Mouse (Mus musculus) limb, embryonic 15.5 days (tissue): Measurements from ENCODE around the gene Gm17581. TPM values are rescaled to one million over a fixed set of nuclear protein-coding genes. Genes with fewer than 3 reads are reported as not detected.

Experiments used
- ATAC-seq: fragments of 200-750 bp; cut with Nextera tagmentation; 2 replicates; pipeline ENCODE4 v1.8.0; 2017; ENCODE audit warnings: low read depth, moderate TSS enrichment; ENCODE audit not compliant: insufficient number of reproducible peaks, low FRiP score, low TSS enrichment
- H3K27ac ChIP-seq: fragments of 300-500 bp; sonication (generic); 2 replicates; pipeline ENCODE4 v1.5.1; 2015; ENCODE audit warnings: moderate library complexity, mild to moderate bottlenecking, inconsistent platforms
- H3K27me3 ChIP-seq: fragments of 300-500 bp; sonication (generic); 2 replicates; pipeline ENCODE4 v1.6.1; 2015; ENCODE audit warnings: inconsistent platforms
- H3K36me3 ChIP-seq: fragments of 300-500 bp; sonication (generic); 2 replicates; pipeline ENCODE4 v1.6.1; 2015; ENCODE audit warnings: inconsistent platforms
- H3K4me1 ChIP-seq: fragments of 300-500 bp; sonication (generic); 2 replicates; pipeline ENCODE4 v1.6.1; 2015; ENCODE audit warnings: inconsistent platforms
- H3K4me2 ChIP-seq: fragments of 300-500 bp; sonication (generic); 2 replicates; pipeline ENCODE4 v1.6.1; 2015; ENCODE audit warnings: mild to moderate bottlenecking, inconsistent platforms
- H3K4me3 ChIP-seq: fragments of 300-500 bp; sonication (generic); 2 replicates; pipeline ENCODE4 v1.5.1; 2015; ENCODE audit warnings: mild to moderate bottlenecking, inconsistent platforms
- H3K9ac ChIP-seq: fragments of 300-500 bp; sonication (generic); 2 replicates; pipeline ENCODE4 v1.6.1; 2015; ENCODE audit warnings: inconsistent platforms
- H3K9me3 ChIP-seq: fragments of 300-500 bp; sonication (generic); 2 replicates; pipeline ENCODE4 v1.6.1; 2016; ENCODE audit warnings: inconsistent platforms
- WGBS: fragments of 180-500 bp; shearing (Covaris S2); methylation state at CpG from one replicate; pipeline ENCODE4 v1.1.7; 2015; 5-methylcytosine and 5-hydroxymethylcytosine counted together
- polyA plus RNA-seq: library from polyadenylated mRNA; unstranded; fragments of >200 nt; fragmentation: Nextera tagmentation; extraction: Ambion mirVana; gene quantifications from 2 replicates; pipeline ENCODE4 v1.2.1, GENCODE M21; 2015

Gene Gm17581
- polyA plus RNA-seq, 1 experiment from 2014 or later: not detected

DNA sequence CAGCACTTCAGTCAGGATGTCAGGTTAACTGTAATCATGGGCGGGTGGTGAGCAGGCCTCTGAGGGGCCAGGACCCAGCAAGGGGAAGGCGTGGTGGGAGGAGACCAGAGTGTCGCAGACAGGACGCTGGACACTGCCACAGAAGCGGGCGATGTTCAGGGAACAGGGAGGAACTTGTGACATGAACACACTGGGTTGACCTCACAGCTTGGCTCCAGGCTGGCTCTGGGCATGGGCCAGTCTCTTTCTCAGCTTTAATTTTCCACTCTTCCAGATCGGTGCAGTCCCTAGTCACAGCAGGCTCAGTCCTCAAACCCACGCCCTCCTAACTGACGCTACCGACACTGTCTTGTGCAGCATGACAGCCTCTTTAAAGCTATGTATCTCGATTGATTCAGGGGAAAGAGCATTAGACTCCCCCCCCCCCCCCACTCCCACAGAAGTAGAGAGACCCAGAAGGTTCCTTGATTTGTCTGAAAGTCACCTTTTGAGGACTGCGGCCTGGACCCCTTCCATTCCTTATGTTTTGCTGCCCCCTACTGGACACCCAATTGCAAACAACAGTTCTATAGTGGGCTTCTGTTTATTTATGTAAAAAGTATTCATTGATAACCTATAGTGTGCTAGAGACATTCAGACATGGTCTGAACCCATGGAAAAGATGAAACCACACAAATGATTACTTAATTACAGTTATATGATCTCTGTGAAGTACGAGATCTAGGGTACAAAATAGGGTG is 29.2 kb upstream of the Gm17581 start:
- no peak overlapping the region for H3K4me2 ChIP-seq
- WGBS: 54% methylated on average over 13 of the region's 13 CpGs

DNA sequence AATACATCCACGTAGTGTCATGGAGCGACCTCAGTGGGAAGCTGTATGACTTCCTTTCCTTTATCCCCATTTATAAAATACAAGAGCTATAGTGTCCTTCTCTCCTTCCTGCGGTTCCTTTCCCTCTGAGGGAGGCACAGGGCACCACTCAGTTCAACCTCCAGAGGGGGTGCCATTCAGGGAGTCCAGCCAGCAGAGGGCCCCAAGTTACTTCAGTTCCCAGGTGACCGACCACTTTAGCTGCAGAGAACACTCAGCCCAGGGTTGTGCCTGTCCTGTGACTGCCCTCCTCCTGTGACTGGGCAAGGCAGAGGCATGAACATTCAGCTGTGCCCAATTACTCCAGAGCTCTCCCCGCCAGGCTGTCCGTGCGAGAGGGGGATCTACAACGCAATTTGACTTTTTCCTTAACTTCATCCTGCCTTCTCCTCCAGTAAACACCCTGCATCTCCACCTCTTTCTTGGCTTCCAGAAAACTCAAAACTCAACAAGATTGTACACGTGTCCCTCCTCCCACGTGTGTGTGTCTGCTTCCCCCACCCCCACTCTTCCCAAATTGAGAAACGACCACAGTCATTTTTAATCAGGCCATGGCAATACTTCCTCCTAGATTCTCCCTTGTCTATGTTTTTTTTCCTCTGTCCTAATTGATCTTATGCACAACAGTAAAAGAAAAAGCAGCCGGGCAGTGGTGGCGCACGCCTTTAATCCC is 21.3 kb upstream of the Gm17581 start:
- 48% methylated on average over 14 of the region's 14 CpGs for WGBS
- Histone ChIP-seq H3K27ac (no peak overlapping the region), H3K36me3 (no peaks in the 10 kb centered on the region), H3K27me3 (no peaks in the 10 kb centered on the region; the same call in 1 of the 2 replicates), H3K4me2 (no peak overlapping the region), H3K4me3 (no peak overlapping the region), H3K9ac (no peak overlapping the region), H3K4me1 (no peaks in the 10 kb centered on the region), H3K9me3 (no peaks in the 10 kb centered on the region)
- ATAC-seq: no peak

More for the DNA sequence above, 29.2 kb upstream of the Gm17581 start:
- Histone ChIP-seq H3K36me3 (no peaks in the 10 kb centered on the region), H3K9ac (no peak overlapping the region), H3K27me3 (no peaks in the 10 kb centered on the region; the same call in 1 of the 2 replicates), H3K4me1 (0 out of 2 replicates have a peak, but pooled peaks cover 2% of the 10 kb centered on the region), H3K9me3 (no peaks in the 10 kb centered on the region), H3K4me3 (no peak overlapping the region), H3K27ac (no peak overlapping the region)
- ATAC-seq: peak; percentile 52; the same call in 1 of the 2 replicates

GRCm38 (mm10) chr2:155755746-155756145 is 20.1 kb upstream of the Gm17581 start:
- WGBS: 8% methylated on average over 1 of the region's 1 CpGs

DNA sequence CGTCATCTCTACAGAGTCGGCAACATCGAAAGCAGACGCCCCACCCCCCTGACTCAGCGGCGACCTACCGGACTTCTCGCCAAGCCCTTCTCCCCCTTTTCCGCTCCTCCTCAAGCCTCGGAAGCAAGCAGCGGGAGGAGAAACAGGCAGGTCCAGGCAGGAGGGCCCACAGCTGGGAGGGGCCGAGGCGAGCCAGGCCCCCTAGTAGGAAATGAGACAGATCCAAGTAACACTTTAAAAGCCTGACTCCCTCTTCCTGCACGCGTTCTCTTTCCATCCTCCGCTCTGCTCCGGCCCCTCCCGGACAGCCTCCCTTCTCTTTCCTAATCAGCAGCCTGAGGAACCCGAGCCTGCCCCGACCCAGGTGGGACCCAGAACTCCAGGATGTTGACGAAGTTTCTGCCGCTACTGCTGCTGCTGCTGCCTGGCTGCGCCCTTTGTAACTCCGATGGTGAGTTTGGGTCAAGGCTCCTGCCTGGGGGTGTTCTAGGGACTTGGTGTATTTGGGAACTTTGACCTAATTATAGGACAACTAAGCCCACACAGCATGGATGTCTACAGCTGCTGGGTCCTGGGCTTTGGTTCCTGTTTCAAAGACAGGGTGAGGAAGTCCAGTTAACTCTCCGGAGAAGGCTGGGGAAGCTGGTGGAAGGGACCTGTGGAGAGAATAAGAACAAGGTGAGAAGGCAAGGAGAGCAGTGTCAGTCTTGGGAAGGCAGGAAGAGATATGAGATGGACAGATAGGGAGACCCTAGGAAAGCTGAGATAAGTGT is 15.5 kb upstream of the Gm17581 start, which contains the start of gene Procr:
Gene Procr (plus strand): TSS at position 104 of the 773 bp plus-strand sequence.
- Histone ChIP-seq H3K4me1 (peaks cover 5% of the 10 kb centered on the region), H3K9ac (peak within 1 kb of the TSS; percentile 40; the same call in 1 of the 2 replicates), H3K27me3 (peaks cover 3% of the 10 kb centered on the region; the same call in 1 of the 2 replicates), H3K9me3 (no peaks in the 10 kb centered on the region), H3K4me2 (peak within 1 kb of the TSS; percentile 68), H3K4me3 (peak within 1 kb of the TSS; percentile 41), H3K27ac (no peak within 1 kb of the TSS), H3K36me3 (no peaks in the 10 kb centered on the region)
- ATAC-seq: peak; percentile 75; the same call in 1 of the 2 replicates
- WGBS: 2% methylated on average over 25 of the region's 25 CpGs

More at GRCm38 (mm10) chr2:155755746-155756145, 20.1 kb upstream of the Gm17581 start:
- peaks cover 3% of the 10 kb centered on the region; the same call in 1 of the 2 replicates for H3K27me3 ChIP-seq
- no peak overlapping the region for H3K4me2 ChIP-seq
- H3K4me3 ChIP-seq: no peak overlapping the region
- peaks cover 5% of the 10 kb centered on the region for H3K4me1 ChIP-seq
- no peak for ATAC-seq
- H3K27ac ChIP-seq: no peak overlapping the region
- H3K9ac ChIP-seq: no peak overlapping the region
- no peaks in the 10 kb centered on the region for H3K36me3 ChIP-seq
- H3K9me3 ChIP-seq: no peaks in the 10 kb centered on the region

GRCm38 (mm10) chr2:155749394-155749793 is 13.7 kb upstream of the Gm17581 start:
- Histone ChIP-seq H3K4me2 (no peak overlapping the region), H3K27ac (no peak overlapping the region), H3K4me3 (no peak overlapping the region), H3K4me1 (peaks cover 5% of the 10 kb centered on the region), H3K36me3 (no peaks in the 10 kb centered on the region), H3K27me3 (peaks cover 3% of the 10 kb centered on the region; the same call in 1 of the 2 replicates), H3K9ac (no peak overlapping the region), H3K9me3 (no peaks in the 10 kb centered on the region)
- 88% methylated on average over 4 of the region's 4 CpGs for WGBS
- no peak for ATAC-seq

- H3K27me3 ChIP-seq: no peaks in the 10 kb centered on the region
- no peaks in the 10 kb centered on the region for H3K9me3 ChIP-seq
- no peak for ATAC-seq
- no peak overlapping the region for H3K4me2 ChIP-seq
- H3K4me1 ChIP-seq: peaks cover 6% of the 10 kb centered on the region
- H3K9ac ChIP-seq: no peak overlapping the region
- no peak overlapping the region for H3K27ac ChIP-seq
- no peaks in the 10 kb centered on the region for H3K36me3 ChIP-seq
- H3K4me3 ChIP-seq: no peak overlapping the region
- WGBS: 61% methylated on average over 3 of the region's 3 CpGs
These were observed 9.8 kb upstream of the Gm17581 start for GRCm38 (mm10) chr2:155745487-155745886.

DNA sequence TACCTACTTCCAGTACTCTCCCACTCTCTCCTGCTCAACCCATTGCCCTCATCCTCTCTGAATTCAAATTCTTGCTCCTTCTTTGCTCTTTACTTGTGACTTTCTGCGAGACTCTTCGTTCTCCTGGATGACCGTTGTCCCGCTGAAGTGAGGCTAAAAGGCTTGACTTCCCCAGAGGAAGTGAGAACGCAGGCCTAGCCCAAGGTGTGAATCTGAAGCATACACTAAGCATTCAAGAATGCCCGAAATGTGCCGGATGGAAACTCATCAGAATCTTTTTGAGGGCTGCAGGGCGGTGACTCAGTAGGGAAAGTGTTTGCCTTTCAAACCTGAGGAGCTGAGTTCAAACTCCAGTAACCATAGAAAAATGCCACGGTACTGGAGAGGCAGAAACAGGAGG is 7.7 kb upstream of the Gm17581 start:
- Histone ChIP-seq H3K36me3 (no peaks in the 10 kb centered on the region), H3K9me3 (no peaks in the 10 kb centered on the region), H3K4me3 (no peak overlapping the region), H3K27me3 (no peaks in the 10 kb centered on the region), H3K27ac (0 out of 2 replicates have a peak overlapping the region, but pooled peaks have one; percentile 9), H3K4me2 (no peak overlapping the region), H3K9ac (no peak overlapping the region), H3K4me1 (peaks cover 6% of the 10 kb centered on the region)
- WGBS: 77% methylated on average over 9 of the region's 9 CpGs
- ATAC-seq: no peak

- no peak for ATAC-seq
- no peaks in the 10 kb centered on the region for H3K9me3 ChIP-seq
- 65% methylated on average over 12 of the region's 12 CpGs for WGBS
These were observed 7.3 kb upstream of the Gm17581 start for GRCm38 (mm10) chr2:155742931-155743337.

GRCm38 (mm10) chr2:155742211-155742610 is 6.5 kb upstream of the Gm17581 start:
- Histone ChIP-seq H3K4me1 (peaks cover 6% of the 10 kb centered on the region), H3K4me2 (no peak overlapping the region), H3K9me3 (no peaks in the 10 kb centered on the region), H3K27ac (no peak overlapping the region), H3K36me3 (no peaks in the 10 kb centered on the region), H3K4me3 (no peak overlapping the region), H3K9ac (no peak overlapping the region), H3K27me3 (no peaks in the 10 kb centered on the region)
- ATAC-seq: no peak
- 82% methylated on average over 11 of the region's 11 CpGs for WGBS

More at GRCm38 (mm10) chr2:155742931-155743337, 7.3 kb upstream of the Gm17581 start:
- Histone ChIP-seq H3K36me3 (no peaks in the 10 kb centered on the region), H3K27me3 (no peaks in the 10 kb centered on the region), H3K4me3 (no peak overlapping the region), H3K27ac (0 out of 2 replicates have a peak overlapping the region, but pooled peaks have one; percentile 9), H3K4me1 (peaks cover 6% of the 10 kb centered on the region), H3K9ac (no peak overlapping the region), H3K4me2 (no peak overlapping the region)

DNA sequence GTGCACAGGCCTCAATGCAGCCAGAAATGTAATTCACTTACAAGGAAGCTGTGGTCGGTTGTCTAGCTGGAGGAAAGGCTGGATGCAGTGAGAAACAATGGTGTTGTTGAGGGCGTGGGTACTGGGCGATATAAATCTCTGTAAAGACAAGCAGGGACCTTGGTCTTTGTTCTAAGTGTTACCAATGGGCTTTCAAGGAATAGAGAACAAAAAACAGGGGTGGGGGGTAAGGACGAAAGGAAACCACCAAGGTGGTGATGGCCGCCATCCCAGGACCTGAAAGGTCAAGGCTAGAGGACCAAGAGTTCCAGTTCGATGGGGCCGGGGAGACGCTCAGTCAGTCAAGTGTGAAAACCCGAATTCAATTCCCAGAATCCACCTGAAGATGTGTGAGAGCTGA is 2.1 kb upstream of the Gm17581 start:
- Histone ChIP-seq H3K4me2 (no peak overlapping the region), H3K9me3 (no peaks in the 10 kb centered on the region), H3K27me3 (no peaks in the 10 kb centered on the region), H3K4me1 (peaks cover 1% of the 10 kb centered on the region), H3K9ac (no peak overlapping the region), H3K27ac (no peak overlapping the region), H3K36me3 (no peaks in the 10 kb centered on the region), H3K4me3 (no peak overlapping the region)
- WGBS: 75% methylated on average over 9 of the region's 9 CpGs
- ATAC-seq: no peak

- no peak overlapping the region for H3K27ac ChIP-seq
- H3K4me2 ChIP-seq: no peak overlapping the region
- no peaks in the 10 kb centered on the region for H3K4me1 ChIP-seq
- H3K27me3 ChIP-seq: no peaks in the 10 kb centered on the region
- no peak overlapping the region for H3K4me3 ChIP-seq
- no peak overlapping the region for H3K9ac ChIP-seq
- no peaks in the 10 kb centered on the region for H3K36me3 ChIP-seq
- no peaks in the 10 kb centered on the region for H3K9me3 ChIP-seq
- WGBS: 77% methylated on average over 6 of the region's 6 CpGs
- no peak for ATAC-seq
These were observed 1.3 kb upstream of the Gm17581 start for GRCm38 (mm10) chr2:155736936-155737335.
